Mouse (Mus musculus): ENCODE results near the gene Caskin2. TPM values are rescaled to one million over a fixed set of nuclear protein-coding genes. Genes with fewer than 3 reads are reported as not detected.

Caskin2 gene
- total and polyA plus RNA-seq, 3 experiments = 6.5 to 10.9 TPM; not detected in 1

DNA sequence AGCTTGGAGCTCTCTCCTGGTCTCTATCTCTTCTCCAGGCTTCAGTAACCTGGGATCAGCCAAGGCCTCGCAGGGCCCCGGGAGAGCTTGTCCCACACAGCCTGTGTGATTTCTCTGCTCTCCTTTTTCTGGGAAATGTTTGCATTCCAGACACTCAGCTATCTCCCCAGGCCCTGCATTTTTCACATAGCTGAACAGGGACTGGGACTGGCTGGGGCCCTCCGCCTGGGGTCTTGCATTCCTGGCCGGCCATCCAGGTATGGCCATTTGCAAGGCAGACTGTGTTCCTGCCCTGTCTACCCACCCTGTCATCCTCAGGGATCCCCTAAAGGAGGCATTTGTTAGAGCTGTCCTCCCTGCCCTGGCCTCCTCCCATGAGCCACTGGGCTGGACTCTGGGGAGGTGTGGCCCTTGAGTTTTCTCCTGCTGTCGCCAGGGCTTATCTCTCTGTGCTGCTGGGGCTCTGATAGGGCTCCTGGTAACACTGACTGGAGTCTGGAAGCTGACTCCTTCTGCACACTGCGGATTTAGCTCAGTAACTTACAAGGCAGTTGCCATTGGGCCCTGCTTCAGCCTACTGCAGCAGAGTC, 28.6 kb upstream of the Caskin2 start (continued):
- no peak for TF ChIP-seq POLR2AphosphoS5 (IDR thresholded peaks at IDR 0.05; ENCODE audit: borderline replicate concordance, low read depth, low read length)
- TF ChIP-seq USF2 (IDR thresholded peaks at IDR 0.05; ENCODE audit: borderline replicate concordance in 1 of 2, insufficient read depth in 1 of 2, low read depth in 1 of 2, low read length in 2 of 2) = no peak
- TF ChIP-seq RCOR1 (IDR thresholded peaks at IDR 0.05; ENCODE audit: low read depth, low read length) = peak; percentile 77; the same call in 1 of the 2 replicates
- TF ChIP-seq POLR2A (IDR thresholded peaks at IDR 0.05; ENCODE audit: control insufficient read depth in 1 of 2, insufficient read depth in 1 of 2, low read depth in 1 of 2, low read length in 2 of 2, poor library complexity in 1 of 2) = peak in 1 of 2 experiments; percentile 63; a peak in 2 of 4 replicates
- peak; percentile 79 to 82 for TF ChIP-seq EP300 (IDR thresholded peaks at IDR 0.05; ENCODE audit: low read depth in 1 of 2, low read length in 2 of 2)
- no peak for TF ChIP-seq GABPA (IDR thresholded peaks at IDR 0.05; ENCODE audit: low read depth, low read length)
- TF ChIP-seq ZC3H11A (IDR thresholded peaks at IDR 0.05; ENCODE audit: low read depth, low read length) = no peak
- TF ChIP-seq TCF12 (IDR thresholded peaks at IDR 0.05; ENCODE audit: low read depth, low read length) = peak; percentile 87
- TF ChIP-seq ZKSCAN1 (IDR thresholded peaks at IDR 0.05; ENCODE audit: low read depth, low read length) = no peak
- TF ChIP-seq ZMIZ1 (IDR thresholded peaks at IDR 0.05; ENCODE audit: low read depth, low read length) = no peak
- peak; percentile 70 for TF ChIP-seq TBP (IDR thresholded peaks at IDR 0.05; ENCODE audit: low read depth, low read length)
- no peak for TF ChIP-seq RAD21 (IDR thresholded peaks at IDR 0.05; ENCODE audit: low read depth, low read length)
- peak; percentile 86 for TF ChIP-seq ETS1 (IDR thresholded peaks at IDR 0.05; ENCODE audit: low read depth, low read length)
- no peak for TF ChIP-seq CHD1 (IDR thresholded peaks at IDR 0.05; ENCODE audit: low read depth, low read length)
- no peak; the same call in 1 of the 2 replicates for TF ChIP-seq SMC3 (IDR thresholded peaks at IDR 0.05; ENCODE audit: low read depth, low read length)
- 0 out of 2 replicates have a peak, but pooled peaks have one; percentile 19 for TF ChIP-seq NRF1 (IDR thresholded peaks at IDR 0.05; ENCODE audit: insufficient read depth, low read depth, low read length, poor library complexity, severe bottlenecking)
- no peak for TF ChIP-seq CTCF (IDR thresholded peaks at IDR 0.05 in 2 of 3, conservative IDR thresholded peaks at IDR 0.05 in 1 of 3; ENCODE audit: control insufficient read depth in 1 of 3, insufficient read depth in 1 of 3, low read depth in 2 of 3, low read length in 3 of 3, poor library complexity in 1 of 3, severe bottlenecking in 1 of 3)
- TF ChIP-seq E2F4 (IDR thresholded peaks at IDR 0.05; ENCODE audit: borderline replicate concordance, low read depth, low read length) = no peak
- TF ChIP-seq JUND (IDR thresholded peaks at IDR 0.05; ENCODE audit: low read depth, low read length) = no peak
- TF ChIP-seq MXI1 (IDR thresholded peaks at IDR 0.05; ENCODE audit: low read depth, low read length) = peak; percentile 63
- TF ChIP-seq UBTF (IDR thresholded peaks at IDR 0.05; ENCODE audit: borderline replicate concordance, insufficient read depth, low read depth, low read length) = no peak
- peak; percentile 93 for TF ChIP-seq SIN3A (IDR thresholded peaks at IDR 0.05; ENCODE audit: low read length)
- 0 out of 2 replicates have a peak, but pooled peaks have one; percentile 51 for TF ChIP-seq ELF1 (IDR thresholded peaks at IDR 0.05; ENCODE audit: low read depth, low read length)

DNA sequence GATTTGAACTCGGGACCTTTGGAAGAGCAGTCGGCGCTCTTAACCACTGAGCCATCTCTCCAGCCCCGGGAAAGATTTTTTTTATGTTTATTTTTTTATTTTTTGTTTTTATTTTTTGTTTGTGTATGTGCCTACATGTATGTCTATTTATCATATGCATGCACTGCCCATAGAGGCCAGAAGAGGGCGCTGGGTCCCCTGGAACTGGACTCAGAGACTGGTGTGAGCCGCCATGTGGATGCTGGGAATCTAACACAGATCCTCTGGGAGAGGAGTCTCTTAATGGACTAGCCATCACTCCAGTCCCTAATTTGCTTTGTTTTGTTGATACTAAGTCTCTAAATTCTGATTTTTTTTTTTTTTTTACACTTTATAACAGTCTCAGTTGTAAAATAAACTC, 27.6 kb upstream of the Caskin2 start:
- H3K27me3 ChIP-seq (ENCODE audit: control insufficient read depth in 1 of 2, insufficient read depth in 2 of 2, low read length in 2 of 2) = no peaks in the 10 kb centered on the region
- peak; percentile 47 for DNase-seq (ENCODE audit: low read depth, low spot score)
- TF ChIP-seq ZNF384 (IDR thresholded peaks at IDR 0.05; ENCODE audit: low read depth, low read length) (peak; percentile 37; the same call in 1 of the 2 replicates), SMC3 (IDR thresholded peaks at IDR 0.05; ENCODE audit: low read depth, low read length) (0 out of 2 replicates have a peak, but pooled peaks have one; percentile 34), E2F4 (IDR thresholded peaks at IDR 0.05; ENCODE audit: borderline replicate concordance, low read depth, low read length) (no peak), CTCF (IDR thresholded peaks at IDR 0.05 in 2 of 3, conservative IDR thresholded peaks at IDR 0.05 in 1 of 3; ENCODE audit: control insufficient read depth in 1 of 3, insufficient read depth in 1 of 3, low read depth in 2 of 3, low read length in 3 of 3, poor library complexity in 1 of 3, severe bottlenecking in 1 of 3) (peak; percentile 57 to 76 (median 62)), MYB (IDR thresholded peaks at IDR 0.05; ENCODE audit: low read depth, low read length) (no peak), RAD21 (IDR thresholded peaks at IDR 0.05; ENCODE audit: low read depth, low read length) (peak; percentile 22)
- H3K79me2 ChIP-seq (ENCODE audit: control insufficient read depth, insufficient read depth, low read length, poor library complexity) = no peaks in the 10 kb centered on the region
- peaks cover 0 to 19% of the 10 kb centered on the region in 2 experiments; a peak in 3 of 4 replicates for H3K36me3 ChIP-seq (ENCODE audit: control insufficient read depth in 1 of 2, insufficient read depth in 2 of 2, low read length in 2 of 2)
- H3K9ac ChIP-seq (ENCODE audit: control insufficient read depth, low read depth, low read length, poor library complexity, severe bottlenecking) = no peak overlapping the region
- no peak overlapping the region for H3K27ac ChIP-seq (ENCODE audit: control insufficient read depth, low read depth, low read length)
- no peaks in the 10 kb centered on the region for H3K9me3 ChIP-seq (replicated peaks; ENCODE audit: insufficient read depth, low read length)
- H3K4me1 ChIP-seq (ENCODE audit: control insufficient read depth in 1 of 2, insufficient read depth in 2 of 2, low read length in 2 of 2) = peaks cover 21 to 42% of the 10 kb centered on the region in 2 experiments
- no peak overlapping the region for H3K4me3 ChIP-seq (ENCODE audit: control insufficient read depth in 1 of 2, insufficient read depth in 1 of 2, low read depth in 2 of 2, low read length in 2 of 2)

All from MEL (cell line).